Mouse (Mus musculus) MEL (cell line): ENCODE results near the gene Cbfa2t2.

Source experiments
- CTCF ChIP-seq, 3 experiments: IDR thresholded peaks in 2 of 3; conservative IDR thresholded peaks in 1 of 3; 2 replicates each; pipeline ENCODE4 v1.5.1; 2011 to 2012; ENCODE audit warnings: low read length in 3 of 3, low read depth in 2 of 3, mild to moderate bottlenecking in 2 of 3, improper control_type of control experiment in 1 of 3, inconsistent platforms in 1 of 3, mixed read lengths in 1 of 3, moderate library complexity in 1 of 3; ENCODE audit not compliant: control insufficient read depth in 1 of 3, insufficient read depth in 1 of 3, poor library complexity in 1 of 3, severe bottlenecking in 1 of 3
- E2F4 ChIP-seq: IDR thresholded peaks from 2 replicates; pipeline ENCODE4 v1.6.1; 2011; ENCODE audit warnings: low read depth, low read length, improper control_type of control experiment, borderline replicate concordance
- EP300 ChIP-seq, 2 experiments: IDR thresholded peaks; 2 replicates each; pipeline ENCODE4 v1.6.1; 2011; ENCODE audit warnings: improper control_type of control experiment in 2 of 2, low read length in 2 of 2, low read depth in 1 of 2, mild to moderate bottlenecking in 1 of 2
- GATA1 ChIP-seq: IDR thresholded peaks from 2 replicates; pipeline ENCODE4 v1.6.1; 2011; ENCODE audit warnings: low read depth, low read length, improper control_type of control experiment
- KAT2A ChIP-seq: conservative IDR thresholded peaks from 2 replicates; pipeline ENCODE4 v1.6.1; 2012; ENCODE audit warnings: low read depth, low read length, improper control_type of control experiment, inconsistent platforms
- MAFK ChIP-seq: IDR thresholded peaks from 2 replicates; pipeline ENCODE4 v1.6.1; 2011; ENCODE audit warnings: low read depth, mild to moderate bottlenecking, low read length, improper control_type of control experiment, borderline replicate concordance
- POLR2A ChIP-seq, 2 experiments: IDR thresholded peaks; 2 replicates each; pipeline ENCODE4 v1.6.1; 2011 to 2012; ENCODE audit warnings: low read length in 2 of 2, mild to moderate bottlenecking in 2 of 2, control low read depth in 1 of 2, improper control_type of control experiment in 1 of 2, low read depth in 1 of 2, moderate library complexity in 1 of 2; ENCODE audit not compliant: control insufficient read depth in 1 of 2, insufficient read depth in 1 of 2, poor library complexity in 1 of 2
- POLR2AphosphoS2 ChIP-seq: IDR thresholded peaks from 2 replicates; pipeline ENCODE4 v1.6.1; 2011; ENCODE audit warnings: low read length, improper control_type of control experiment
- POLR2AphosphoS5 ChIP-seq: IDR thresholded peaks from 2 replicates; pipeline ENCODE4 v1.6.1; 2012; ENCODE audit warnings: low read depth, borderline replicate concordance, mild to moderate bottlenecking, inconsistent platforms, low read length, moderate library complexity, mixed read lengths
- SIN3A ChIP-seq: IDR thresholded peaks from 2 replicates; pipeline ENCODE4 v1.6.1; 2012; ENCODE audit warnings: low read length, improper control_type of control experiment, inconsistent platforms
- TBP ChIP-seq: IDR thresholded peaks from 2 replicates; pipeline ENCODE4 v1.8.0; 2011; ENCODE audit warnings: low read depth, low read length, improper control_type of control experiment
- UBTF ChIP-seq: IDR thresholded peaks from 2 replicates; pipeline ENCODE4 v1.6.1; 2012; ENCODE audit warnings: low read depth, mild to moderate bottlenecking, inconsistent platforms, low read length, improper control_type of control experiment, moderate library complexity, borderline replicate concordance; ENCODE audit not compliant: insufficient read depth
- ZNF384 ChIP-seq: IDR thresholded peaks from 2 replicates; pipeline ENCODE4 v1.6.1; 2012; ENCODE audit warnings: low read depth, mild to moderate bottlenecking, inconsistent platforms, low read length, improper control_type of control experiment

DNA sequence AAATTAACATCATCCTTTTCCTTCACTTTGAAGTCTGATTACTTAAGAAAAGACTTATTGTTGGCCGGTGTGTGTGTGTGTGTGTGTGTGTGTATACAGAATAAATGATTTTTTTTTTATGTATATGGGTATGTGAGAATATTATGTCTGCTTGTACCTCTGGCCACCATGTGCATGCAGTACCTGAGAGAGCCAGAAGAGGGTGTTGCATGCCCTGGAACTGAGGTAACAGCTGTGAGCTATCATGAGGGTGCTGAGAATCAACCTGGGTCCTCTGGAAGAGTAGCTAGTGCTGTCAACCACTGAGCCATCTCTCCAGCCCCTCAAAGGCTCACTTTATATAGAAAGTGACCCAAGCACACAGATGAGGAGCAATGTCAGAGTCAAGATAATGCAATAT is 145.1 kb downstream of the Cbfa2t2 start:
- TF ChIP-seq CTCF (IDR thresholded peaks at IDR 0.05 in 2 of 3, conservative IDR thresholded peaks at IDR 0.05 in 1 of 3; ENCODE audit: control insufficient read depth in 1 of 3, insufficient read depth in 1 of 3, low read depth in 2 of 3, low read length in 3 of 3, poor library complexity in 1 of 3, severe bottlenecking in 1 of 3) (peak; percentile 37 to 40 (median 38)), SIN3A (no peak), KAT2A (no peak), POLR2AphosphoS5 (no peak), POLR2A (IDR thresholded peaks at IDR 0.05; ENCODE audit: control insufficient read depth in 1 of 2, insufficient read depth in 1 of 2, low read depth in 1 of 2, low read length in 2 of 2, poor library complexity in 1 of 2) (no peak), GATA1 (no peak), EP300 (IDR thresholded peaks at IDR 0.05; ENCODE audit: low read depth in 1 of 2, low read length in 2 of 2) (no peak), UBTF (no peak), TBP (no peak), POLR2AphosphoS2 (no peak), MAFK (no peak), E2F4 (no peak), ZNF384 (no peak)
